Mouse (Mus musculus): ENCODE data around the gene Akt2. TPM values are rescaled to one million over a fixed set of nuclear protein-coding genes. Genes with fewer than 3 reads are reported as not detected.
"Not testable (repeated sequence)": the region's sequence is repeated elsewhere in the genome, so short reads cannot be mapped to it uniquely, and the experiment has no call there.

The Akt2 gene
- polyA plus RNA-seq, 1 experiment from 2014 or later: 72.3 TPM

DNA sequence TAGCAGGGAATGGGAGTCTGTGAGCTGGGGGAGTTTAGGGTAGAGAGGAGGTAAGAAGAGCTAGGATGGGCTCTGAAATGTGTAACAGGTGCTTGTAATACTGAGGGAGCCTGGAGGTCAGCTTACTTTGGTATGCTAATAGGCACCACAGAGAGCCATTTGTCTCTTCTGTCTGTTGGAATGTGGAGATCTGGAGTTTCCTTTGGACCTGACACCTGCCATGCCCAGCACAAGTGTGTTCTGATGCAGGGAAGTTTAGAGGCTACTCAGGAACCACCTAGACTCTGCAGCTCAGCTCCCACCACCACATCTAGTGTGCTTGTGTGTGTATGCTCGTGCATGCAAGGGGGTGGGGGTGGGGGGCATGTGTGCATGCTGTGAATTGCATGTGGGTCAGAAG is 30.9 kb downstream of the Akt2 start:
- no peak overlapping the region for H3K27ac ChIP-seq (ENCODE audit: low read depth, low read length)
- ATAC-seq (replicated peaks; ENCODE audit: low FRiP score) (no peak), DNase-seq (ENCODE audit: low spot score) (no peak)
- no peak overlapping the region for H3K4me2 ChIP-seq (ENCODE audit: low read depth, low read length, severe bottlenecking)
- H3K9me3 ChIP-seq (ENCODE audit: control insufficient read depth, low read length): no peaks in the 10 kb centered on the region
- no peaks in the 10 kb centered on the region for H3K27me3 ChIP-seq (ENCODE audit: control insufficient read depth, insufficient read depth, low read length)
- WGBS: 81% methylated on average over 1 of the region's 1 CpGs
- H3K9ac ChIP-seq (ENCODE audit: low read length): no peak overlapping the region
- H3K4me1 ChIP-seq (replicated peaks; ENCODE audit: control insufficient read depth, insufficient read depth, low read length): no peaks in the 10 kb centered on the region
- peaks cover 4% of the 10 kb centered on the region for H3K36me3 ChIP-seq (ENCODE audit: control insufficient read depth, insufficient read depth, low read length)
- no peak overlapping the region for H3K4me3 ChIP-seq (ENCODE audit: low read depth, low read length)

DNA sequence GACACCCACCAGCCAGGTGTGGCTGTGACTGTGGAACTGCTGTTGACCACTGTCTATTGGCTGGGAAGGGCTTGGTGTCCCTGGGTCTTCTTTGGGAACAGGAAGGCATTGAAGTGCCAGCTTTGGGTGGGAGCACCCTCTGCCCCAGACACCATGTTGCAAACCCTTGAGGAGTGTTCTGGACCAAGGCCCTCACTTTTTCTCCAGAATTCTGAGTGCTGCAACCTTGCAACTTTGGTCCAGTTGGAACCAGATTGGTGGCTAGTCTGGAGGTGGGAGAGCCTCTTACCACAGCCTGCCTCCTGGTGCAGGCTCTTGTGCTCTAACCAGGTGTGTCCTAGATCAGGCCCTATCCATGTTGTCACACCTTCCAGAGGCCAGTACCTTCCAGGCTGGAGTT is 33.6 kb downstream of the Akt2 start:
- Histone ChIP-seq H3K27me3 (ENCODE audit: control insufficient read depth, insufficient read depth, low read length) (no peaks in the 10 kb centered on the region), H3K4me2 (ENCODE audit: low read depth, low read length, severe bottlenecking) (no peak overlapping the region), H3K9me3 (ENCODE audit: control insufficient read depth, low read length) (no peaks in the 10 kb centered on the region), H3K27ac (ENCODE audit: low read depth, low read length) (no peak overlapping the region), H3K9ac (ENCODE audit: low read length) (no peak overlapping the region), H3K4me1 (replicated peaks; ENCODE audit: control insufficient read depth, insufficient read depth, low read length) (no peaks in the 10 kb centered on the region), H3K4me3 (ENCODE audit: low read depth, low read length) (no peak overlapping the region), H3K36me3 (ENCODE audit: control insufficient read depth, insufficient read depth, low read length) (peaks cover 2% of the 10 kb centered on the region)
- ATAC-seq (replicated peaks; ENCODE audit: low FRiP score) (no peak), DNase-seq (ENCODE audit: low spot score) (no peak)

DNA sequence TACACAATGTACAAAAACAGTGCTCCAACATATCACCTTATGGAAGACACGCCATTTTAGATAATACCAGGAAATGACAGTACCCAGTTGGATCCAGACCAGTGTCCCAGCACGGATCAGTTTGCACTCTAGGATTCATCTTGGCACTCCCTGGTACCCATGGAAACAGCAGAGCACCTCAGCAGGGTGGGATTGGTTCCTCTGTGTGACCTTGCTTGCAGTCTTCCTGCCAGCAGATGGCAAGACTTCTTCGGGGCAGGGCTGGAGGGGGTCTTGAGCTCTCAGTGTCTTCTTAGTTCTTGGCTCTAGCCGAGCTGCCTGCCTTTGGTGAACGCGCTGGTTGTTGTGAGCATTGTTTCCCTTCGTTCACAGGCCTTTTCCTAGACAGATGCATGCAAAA is 36.4 kb downstream of the Akt2 start:
- H3K4me1 ChIP-seq (replicated peaks; ENCODE audit: control insufficient read depth, insufficient read depth, low read length): no peaks in the 10 kb centered on the region
- H3K9me3 ChIP-seq (ENCODE audit: control insufficient read depth, low read length): no peaks in the 10 kb centered on the region
- H3K27ac ChIP-seq (ENCODE audit: low read depth, low read length): no peak overlapping the region
- DNase-seq (ENCODE audit: low spot score) (no peak), ATAC-seq (replicated peaks; ENCODE audit: low FRiP score) (no peak)
- no peak overlapping the region for H3K9ac ChIP-seq (ENCODE audit: low read length)
- peaks cover 2% of the 10 kb centered on the region for H3K36me3 ChIP-seq (ENCODE audit: control insufficient read depth, insufficient read depth, low read length)
- 90% methylated on average over 7 of the region's 7 CpGs for WGBS
- H3K4me2 ChIP-seq (ENCODE audit: low read depth, low read length, severe bottlenecking): no peak overlapping the region
- no peak overlapping the region for H3K4me3 ChIP-seq (ENCODE audit: low read depth, low read length)
- no peaks in the 10 kb centered on the region for H3K27me3 ChIP-seq (ENCODE audit: control insufficient read depth, insufficient read depth, low read length)

GRCm38 (mm10) chr7:27628190-27628589 is 36.8 kb downstream of the Akt2 start:
- H3K4me2 ChIP-seq (ENCODE audit: low read depth, low read length, severe bottlenecking): no peak overlapping the region
- no peak overlapping the region for H3K27ac ChIP-seq (ENCODE audit: low read depth, low read length)
- DNase-seq (ENCODE audit: low spot score) (no peak), ATAC-seq (replicated peaks; ENCODE audit: low FRiP score) (no peak)
- H3K9ac ChIP-seq (ENCODE audit: low read length): no peak overlapping the region
- H3K4me3 ChIP-seq (ENCODE audit: low read depth, low read length): no peak overlapping the region
- no peaks in the 10 kb centered on the region for H3K27me3 ChIP-seq (ENCODE audit: control insufficient read depth, insufficient read depth, low read length)
- no peaks in the 10 kb centered on the region for H3K9me3 ChIP-seq (ENCODE audit: control insufficient read depth, low read length)
- H3K4me1 ChIP-seq (replicated peaks; ENCODE audit: control insufficient read depth, insufficient read depth, low read length): no peaks in the 10 kb centered on the region
- peaks cover 2% of the 10 kb centered on the region for H3K36me3 ChIP-seq (ENCODE audit: control insufficient read depth, insufficient read depth, low read length)
- 95% methylated on average over 6 of the region's 6 CpGs for WGBS

- H3K4me2 ChIP-seq (ENCODE audit: low read depth, low read length, severe bottlenecking); H3K9ac ChIP-seq (ENCODE audit: low read length); ATAC-seq (replicated peaks; ENCODE audit: low FRiP score); DNase-seq (ENCODE audit: low spot score); H3K27me3 ChIP-seq (ENCODE audit: control insufficient read depth, insufficient read depth, low read length); H3K4me3 ChIP-seq (ENCODE audit: low read depth, low read length); H3K27ac ChIP-seq (ENCODE audit: low read depth, low read length); H3K4me1 ChIP-seq (replicated peaks; ENCODE audit: control insufficient read depth, insufficient read depth, low read length); H3K36me3 ChIP-seq (ENCODE audit: control insufficient read depth, insufficient read depth, low read length); H3K9me3 ChIP-seq (ENCODE audit: control insufficient read depth, low read length): not testable (repeated sequence)
- WGBS: 93% methylated on average over 7 of the region's 7 CpGs
Observed at GRCm38 (mm10) chr7:27628816-27629215, 37.5 kb downstream of the Akt2 start.

GRCm38 (mm10) chr7:27631439-27631838 is 40.1 kb downstream of the Akt2 start:
- Histone ChIP-seq H3K9me3 (ENCODE audit: control insufficient read depth, low read length) (no peaks in the 10 kb centered on the region), H3K4me3 (ENCODE audit: low read depth, low read length) (no peak overlapping the region), H3K27ac (ENCODE audit: low read depth, low read length) (no peak overlapping the region), H3K36me3 (ENCODE audit: control insufficient read depth, insufficient read depth, low read length) (peaks cover 2% of the 10 kb centered on the region; the same call in 1 of the 2 replicates), H3K4me1 (replicated peaks; ENCODE audit: control insufficient read depth, insufficient read depth, low read length) (no peaks in the 10 kb centered on the region), H3K4me2 (ENCODE audit: low read depth, low read length, severe bottlenecking) (no peak overlapping the region), H3K27me3 (ENCODE audit: control insufficient read depth, insufficient read depth, low read length) (no peaks in the 10 kb centered on the region), H3K9ac (ENCODE audit: low read length) (no peak overlapping the region)
- WGBS: 93% methylated on average over 4 of the region's 4 CpGs
- no peak for ATAC-seq (replicated peaks; ENCODE audit: low FRiP score)
- no peak for DNase-seq (ENCODE audit: low spot score)

GRCm38 (mm10) chr7:27633166-27633565 is 41.8 kb downstream of the Akt2 start:
- no peak for ATAC-seq (replicated peaks; ENCODE audit: low FRiP score)
- 93% methylated on average over 6 of the region's 6 CpGs for WGBS
- Histone ChIP-seq H3K27ac (ENCODE audit: low read depth, low read length) (no peak overlapping the region), H3K27me3 (ENCODE audit: control insufficient read depth, insufficient read depth, low read length) (no peaks in the 10 kb centered on the region), H3K9me3 (ENCODE audit: control insufficient read depth, low read length) (no peaks in the 10 kb centered on the region), H3K4me2 (ENCODE audit: low read depth, low read length, severe bottlenecking) (no peak overlapping the region), H3K4me3 (ENCODE audit: low read depth, low read length) (no peak overlapping the region), H3K9ac (ENCODE audit: low read length) (no peak overlapping the region), H3K4me1 (replicated peaks; ENCODE audit: control insufficient read depth, insufficient read depth, low read length) (no peaks in the 10 kb centered on the region), H3K36me3 (ENCODE audit: control insufficient read depth, insufficient read depth, low read length) (peaks cover 2% of the 10 kb centered on the region; the same call in 1 of the 2 replicates)
- DNase-seq (ENCODE audit: low spot score): no peak

- H3K36me3 ChIP-seq (ENCODE audit: control insufficient read depth, insufficient read depth, low read length): no peaks in the 10 kb centered on the region; the same call in 1 of the 2 replicates
- ATAC-seq (replicated peaks; ENCODE audit: low FRiP score) (no peak), DNase-seq (ENCODE audit: low spot score) (no peak)
- no peak overlapping the region for H3K9ac ChIP-seq (ENCODE audit: low read length)
- no peaks in the 10 kb centered on the region for H3K27me3 ChIP-seq (ENCODE audit: control insufficient read depth, insufficient read depth, low read length)
- H3K9me3 ChIP-seq (ENCODE audit: control insufficient read depth, low read length): no peaks in the 10 kb centered on the region
- no peak overlapping the region for H3K4me3 ChIP-seq (ENCODE audit: low read depth, low read length)
- WGBS: 96% methylated on average over 6 of the region's 6 CpGs
- no peak overlapping the region for H3K27ac ChIP-seq (ENCODE audit: low read depth, low read length)
- H3K4me2 ChIP-seq (ENCODE audit: low read depth, low read length, severe bottlenecking): no peak overlapping the region
- H3K4me1 ChIP-seq (replicated peaks; ENCODE audit: control insufficient read depth, insufficient read depth, low read length): no peaks in the 10 kb centered on the region
Observed at GRCm38 (mm10) chr7:27634691-27635090, 43.3 kb downstream of the Akt2 start.

DNA sequence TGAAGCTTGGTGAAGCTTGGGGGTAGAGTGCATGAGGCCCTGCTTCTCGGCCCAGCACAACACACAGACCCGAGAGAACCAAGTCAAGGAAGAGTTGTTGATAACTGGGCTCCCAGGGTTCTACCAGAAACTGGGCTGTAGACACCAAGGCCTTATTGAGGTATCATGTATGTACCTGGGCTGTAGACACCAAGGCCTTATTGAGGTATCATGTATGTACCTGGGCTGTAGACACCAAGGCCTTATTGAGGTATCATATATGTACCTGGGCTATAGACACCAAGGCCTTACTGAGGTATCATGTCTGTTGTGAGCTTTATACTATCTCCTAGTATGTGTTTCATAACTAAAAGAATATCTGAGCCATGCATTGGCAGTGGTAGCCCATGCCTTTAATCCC is 43.7 kb downstream of the Akt2 start:
- H3K4me2 ChIP-seq (ENCODE audit: low read depth, low read length, severe bottlenecking); H3K4me1 ChIP-seq (replicated peaks; ENCODE audit: control insufficient read depth, insufficient read depth, low read length); H3K9me3 ChIP-seq (ENCODE audit: control insufficient read depth, low read length); H3K4me3 ChIP-seq (ENCODE audit: low read depth, low read length); ATAC-seq (replicated peaks; ENCODE audit: low FRiP score); H3K9ac ChIP-seq (ENCODE audit: low read length); H3K27me3 ChIP-seq (ENCODE audit: control insufficient read depth, insufficient read depth, low read length); H3K27ac ChIP-seq (ENCODE audit: low read depth, low read length); H3K36me3 ChIP-seq (ENCODE audit: control insufficient read depth, insufficient read depth, low read length); DNase-seq (ENCODE audit: low spot score): not testable (repeated sequence)
- WGBS: 95% methylated on average over 2 of the region's 2 CpGs
